Mouse (Mus musculus): Measurements from ENCODE around the gene Hs3st3a1. TPM values are rescaled to one million over a fixed set of nuclear protein-coding genes. Genes with fewer than 3 reads are reported as not detected.

The Hs3st3a1 gene
- total RNA-seq, 2 experiments from 2014 or later: not detected

DNA sequence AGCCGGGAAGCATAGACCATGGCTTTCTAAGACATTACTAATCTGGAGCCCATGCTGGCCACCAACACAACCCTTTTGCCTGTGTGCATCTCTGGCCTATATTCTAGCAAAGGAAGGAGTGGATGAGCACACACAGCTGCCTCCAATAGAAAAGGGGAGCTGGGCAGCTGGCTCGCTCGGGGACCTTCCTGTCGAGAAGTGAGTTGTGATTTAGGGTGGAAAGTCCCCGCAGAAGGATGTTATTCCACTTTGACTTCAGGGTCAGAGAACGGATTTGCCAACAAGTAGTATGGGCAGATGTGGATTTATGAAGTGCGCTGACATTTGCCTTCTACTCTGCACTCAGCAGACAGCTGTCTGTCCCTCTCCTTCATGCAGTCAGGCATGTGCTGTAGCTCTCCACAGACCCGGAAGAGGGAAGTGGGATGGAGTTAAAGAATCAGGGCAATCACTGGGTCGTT is 108.1 kb downstream of the Hs3st3a1 start:
- ATAC-seq (replicated peaks; ENCODE audit: low FRiP score, low TSS enrichment, poor library complexity, severe bottlenecking): no peak

GRCm38 (mm10) chr11:64544236-64544635 is 109.1 kb downstream of the Hs3st3a1 start:
- ATAC-seq (replicated peaks; ENCODE audit: low FRiP score, low TSS enrichment, poor library complexity, severe bottlenecking): no peak

- no peak for ATAC-seq (replicated peaks; ENCODE audit: low FRiP score, low TSS enrichment, poor library complexity, severe bottlenecking)
Observed at GRCm38 (mm10) chr11:64549380-64549779, 114.2 kb downstream of the Hs3st3a1 start.

DNA sequence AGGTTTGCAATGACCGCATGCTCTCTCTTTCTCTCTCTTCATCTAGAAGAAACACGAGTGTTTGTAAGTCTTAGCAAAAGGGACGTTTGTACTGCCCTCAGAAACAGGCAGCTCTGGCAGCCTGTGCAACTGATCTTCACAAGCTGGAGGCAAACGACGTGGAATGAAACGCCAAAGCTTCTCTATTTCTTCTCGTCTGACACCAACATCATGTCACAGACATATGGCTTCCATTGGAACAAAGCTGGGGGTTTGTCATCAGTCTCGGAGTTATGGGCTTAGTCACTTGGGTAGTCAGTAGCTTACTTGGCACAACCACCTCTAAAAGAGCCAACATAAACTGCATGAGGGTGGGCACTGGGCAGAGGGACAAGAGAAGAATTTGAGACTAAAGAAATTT is 114.8 kb downstream of the Hs3st3a1 start:
- ATAC-seq (replicated peaks; ENCODE audit: low FRiP score, low TSS enrichment, poor library complexity, severe bottlenecking): no peak

DNA sequence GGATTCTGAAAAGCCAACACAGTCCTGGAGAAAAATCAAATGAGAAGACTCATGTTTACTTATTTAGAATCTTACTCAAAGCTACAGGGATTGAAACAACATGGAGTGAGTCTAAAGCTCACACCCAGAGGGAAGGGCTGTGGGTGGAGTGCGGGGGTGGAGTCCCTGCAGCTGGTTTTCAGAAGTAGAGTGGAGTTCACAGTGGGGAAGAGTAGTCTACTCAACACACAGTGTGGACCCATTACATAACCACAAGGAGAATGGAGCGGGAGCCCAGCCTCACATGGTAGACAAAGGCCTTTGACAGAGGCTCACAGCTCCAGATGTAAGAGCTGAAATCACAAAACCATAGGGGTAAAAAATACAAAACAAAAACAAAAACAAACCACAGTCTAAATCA is 123.2 kb downstream of the Hs3st3a1 start:
- no peak for ATAC-seq (replicated peaks; ENCODE audit: low FRiP score, low TSS enrichment, poor library complexity, severe bottlenecking)

GRCm38 (mm10) chr11:64559388-64559787 is 124.3 kb downstream of the Hs3st3a1 start:
- no peak for ATAC-seq (replicated peaks; ENCODE audit: low FRiP score, low TSS enrichment, poor library complexity, severe bottlenecking)

GRCm38 (mm10) chr11:64560471-64560870 is 125.3 kb downstream of the Hs3st3a1 start:
- ATAC-seq (replicated peaks; ENCODE audit: low FRiP score, low TSS enrichment, poor library complexity, severe bottlenecking): no peak

DNA sequence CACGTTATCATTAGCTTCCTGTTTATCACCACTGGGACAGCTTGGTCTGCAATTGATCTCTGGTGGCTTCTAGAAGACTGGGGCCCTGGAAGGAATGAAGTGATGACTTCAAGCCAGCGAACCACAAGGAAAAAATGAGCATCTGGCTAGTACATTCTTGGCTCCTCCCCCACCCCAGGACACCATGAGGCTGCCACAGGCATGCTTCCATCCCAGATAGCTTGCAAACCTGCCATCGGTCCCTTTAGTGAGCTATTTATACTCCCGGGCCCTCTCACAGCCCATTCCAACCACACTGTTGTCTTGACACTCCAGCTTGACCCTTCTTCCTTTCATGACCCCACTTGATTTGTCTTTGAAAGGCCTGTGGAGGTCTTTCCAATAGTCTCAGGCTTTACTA is 127.6 kb downstream of the Hs3st3a1 start:
- ATAC-seq (replicated peaks; ENCODE audit: low FRiP score, low TSS enrichment, poor library complexity, severe bottlenecking): no peak

Other genes starting within 250 kb of the Hs3st3a1 start
- not detected in 2 replicates for gene F930015N05Rik, start 1.3 kb downstream of the Hs3st3a1 start, total RNA-seq (2014; fragmentation: Nextera tagmentation)
- not detected in 2 replicates for gene F930015N05Rik, start 1.3 kb downstream of the Hs3st3a1 start, total RNA-seq (2017)